Mouse (Mus musculus) limb, embryonic 14.5 days (tissue): ENCODE data around the gene Trip11. TPM values are rescaled to one million over a fixed set of nuclear protein-coding genes. Genes with fewer than 3 reads are reported as not detected.

Source experiments
- ATAC-seq: fragments of 200-750 bp; cut with Nextera tagmentation; 2 replicates; pipeline ENCODE4 v1.8.0; 2017; ENCODE audit warnings: low read depth, moderate number of reproducible peaks, moderate TSS enrichment; ENCODE audit not compliant: low FRiP score
- DNase-seq: peaks from one replicate; pipeline ENCODE4 v3.0.0-alpha.2; 2015; ENCODE audit warnings: low spot score
- H3K27ac ChIP-seq: fragments of 300-500 bp; sonication (generic); replicated peaks from 2 replicates; pipeline ENCODE4 v1.5.1; 2014; ENCODE audit warnings: low read depth, mild to moderate bottlenecking, low read length, moderate library complexity, mixed read lengths
- H3K27me3 ChIP-seq: fragments of 300-500 bp; sonication (generic); 2 replicates; pipeline ENCODE4 v1.6.1; 2014; ENCODE audit warnings: low read length, mixed read lengths; ENCODE audit not compliant: control insufficient read depth, insufficient read depth
- H3K36me3 ChIP-seq: fragments of 300-500 bp; sonication (generic); 2 replicates; pipeline ENCODE4 v1.6.1; 2014; ENCODE audit warnings: mild to moderate bottlenecking, low read length, moderate library complexity, mixed read lengths; ENCODE audit not compliant: control insufficient read depth, insufficient read depth
- H3K4me1 ChIP-seq: fragments of 300-500 bp; sonication (generic); 2 replicates; pipeline ENCODE4 v1.6.1; 2014; ENCODE audit warnings: antibody characterized with exemption, low read length, mixed read lengths; ENCODE audit not compliant: control insufficient read depth, insufficient read depth
- H3K4me2 ChIP-seq: fragments of 300-500 bp; sonication (generic); replicated peaks from 2 replicates; pipeline ENCODE4 v1.6.1; 2014; ENCODE audit warnings: low read depth, mild to moderate bottlenecking, low read length, moderate library complexity; ENCODE audit not compliant: severe bottlenecking
- H3K4me3 ChIP-seq: fragments of 300-500 bp; sonication (generic); replicated peaks from 2 replicates; pipeline ENCODE4 v1.5.1; 2014; ENCODE audit warnings: low read length
- H3K9ac ChIP-seq: fragments of 300-500 bp; sonication (generic); 2 replicates; pipeline ENCODE4 v1.6.1; 2014; ENCODE audit warnings: mild to moderate bottlenecking, low read depth, low read length, moderate library complexity; ENCODE audit not compliant: severe bottlenecking
- H3K9me3 ChIP-seq: fragments of 300-500 bp; sonication (generic); 2 replicates; pipeline ENCODE4 v1.6.1; 2016; ENCODE audit warnings: low read length; ENCODE audit not compliant: control insufficient read depth
- POLR2A ChIP-seq: fragments of 200-500 bp; IDR thresholded peaks from 2 replicates; pipeline ENCODE4 v1.8.0; 2012; ENCODE audit warnings: inconsistent platforms, mild to moderate bottlenecking, moderate library complexity, borderline replicate concordance; ENCODE audit not compliant: insufficient read depth, insufficient read length; ENCODE audit errors: extremely low read depth
- WGBS: fragments of 180-500 bp; shearing (Covaris S2); extraction: QIAGEN DNeasy Blood & Tissue Kit; methylation state at CpG from one replicate; pipeline ENCODE4 v1.1.7; 2014; 5-methylcytosine and 5-hydroxymethylcytosine counted together
- polyA plus RNA-seq, 2 experiments: library from polyadenylated mRNA; depleted of rRNA in 1 of 2; stranded (reverse) in 1 of 2; unstranded in 1 of 2; fragments of >200 nt; fragmentation: Nextera tagmentation in 1 of 2; extraction: Ambion mirVana in 1 of 2; gene quantifications; 2 replicates each; pipeline versions ENCODE4 v1.2.1 to v1.2.3; 2012 to 2014

Trip11 gene
- polyA plus RNA-seq, 2 experiments: 10.5 to 24.4 TPM

- no peak for DNase-seq
- H3K36me3 ChIP-seq: peaks cover 39% of the 10 kb centered on the region
- H3K27me3 ChIP-seq: no peaks in the 10 kb centered on the region
- 90% methylated on average over 8 of the region's 8 CpGs for WGBS
- H3K9ac ChIP-seq: no peak overlapping the region
- H3K4me1 ChIP-seq: peaks cover 4% of the 10 kb centered on the region; the same call in 1 of the 2 replicates
- H3K4me3 ChIP-seq: no peak overlapping the region
- no peak for TF ChIP-seq POLR2A
- H3K9me3 ChIP-seq: no peaks in the 10 kb centered on the region
- no peak for ATAC-seq
- no peak overlapping the region for H3K4me2 ChIP-seq
- H3K27ac ChIP-seq: no peak overlapping the region
These were observed 79.3 kb downstream of the Trip11 start for GRCm38 (mm10) chr12:101833776-101834175.

DNA sequence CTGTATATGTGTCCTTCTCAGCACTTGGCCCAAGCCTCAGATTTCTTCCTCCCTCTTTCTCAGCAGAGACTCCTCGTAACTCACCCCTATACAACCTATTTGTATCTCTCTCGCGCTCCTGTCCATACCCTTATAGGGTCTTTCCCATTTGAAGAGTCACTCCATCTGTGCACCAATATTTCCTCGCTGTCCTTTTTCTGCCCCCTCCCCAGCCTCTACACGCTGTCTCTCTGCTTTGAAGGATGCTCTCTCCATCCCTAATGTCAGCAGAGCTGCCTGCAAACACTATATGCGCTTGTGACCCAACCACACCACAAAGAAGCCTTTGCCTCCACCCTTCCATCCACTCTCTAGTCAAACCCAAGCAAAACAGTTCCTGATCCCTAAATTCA, 80.0 kb downstream of the Trip11 start:
- DNase-seq (no peak), ATAC-seq (no peak)
- H3K27me3 ChIP-seq: no peaks in the 10 kb centered on the region
- H3K4me1 ChIP-seq: peaks cover 4% of the 10 kb centered on the region; the same call in 1 of the 2 replicates
- no peak overlapping the region for H3K27ac ChIP-seq
- H3K4me2 ChIP-seq: no peak overlapping the region
- H3K36me3 ChIP-seq: peaks cover 32% of the 10 kb centered on the region
- H3K9me3 ChIP-seq: no peaks in the 10 kb centered on the region
- H3K4me3 ChIP-seq: no peak overlapping the region
- WGBS: 92% methylated on average over 6 of the region's 6 CpGs
- no peak overlapping the region for H3K9ac ChIP-seq
- no peak for TF ChIP-seq POLR2A

DNA sequence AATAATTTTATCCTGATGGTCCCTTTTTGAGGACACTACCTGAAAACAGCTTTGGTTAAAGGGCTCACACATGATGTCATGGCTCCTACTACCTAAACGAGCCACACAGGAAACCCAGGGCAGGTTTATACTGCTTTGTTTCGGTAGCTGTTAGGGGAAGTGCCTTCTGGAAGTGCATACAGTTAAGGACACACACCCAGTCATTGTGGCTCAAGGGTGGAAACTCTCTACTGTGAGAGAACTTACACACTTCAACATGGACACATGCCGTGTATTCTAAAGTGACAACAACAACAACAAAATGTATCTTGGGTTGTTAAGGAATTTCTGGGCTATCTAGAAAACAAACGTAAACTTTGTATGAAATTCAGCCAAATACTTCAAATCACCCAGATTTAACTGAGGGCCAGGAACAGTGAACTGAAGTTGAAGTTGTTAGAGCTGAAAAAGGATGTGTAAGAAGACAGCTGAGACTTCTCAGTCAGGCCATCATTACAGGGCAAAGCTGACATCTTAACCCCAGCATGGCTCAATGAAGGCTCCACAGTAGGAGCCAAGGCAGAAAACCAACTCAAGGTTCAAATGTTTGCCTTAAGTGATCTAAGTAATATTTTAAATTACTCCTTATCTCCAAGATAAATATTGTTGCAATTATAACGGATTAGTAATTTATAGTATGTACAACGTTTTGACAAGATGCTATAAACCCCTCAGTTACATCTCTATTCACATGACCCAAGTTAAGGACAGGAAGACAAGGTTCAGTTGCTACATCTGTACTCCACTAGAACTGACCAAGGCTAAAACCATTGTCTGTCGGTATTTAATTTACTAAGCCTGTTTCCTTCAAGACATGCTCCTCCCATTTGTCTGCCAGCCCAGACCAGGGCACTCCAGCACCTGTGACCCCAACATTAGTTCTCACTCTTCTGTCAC, 80.6 kb downstream of the Trip11 start:
- no peaks in the 10 kb centered on the region for H3K27me3 ChIP-seq
- no peaks in the 10 kb centered on the region for H3K9me3 ChIP-seq
- WGBS: 80% methylated on average over 7 of the region's 7 CpGs
- no peak overlapping the region for H3K4me3 ChIP-seq
- no peak overlapping the region for H3K27ac ChIP-seq
- no peak for ATAC-seq
- H3K4me1 ChIP-seq: peaks cover 4% of the 10 kb centered on the region; the same call in 1 of the 2 replicates
- no peak overlapping the region for H3K4me2 ChIP-seq
- no peak for TF ChIP-seq POLR2A
- no peak for DNase-seq
- H3K9ac ChIP-seq: no peak overlapping the region
- peaks cover 25% of the 10 kb centered on the region for H3K36me3 ChIP-seq

DNA sequence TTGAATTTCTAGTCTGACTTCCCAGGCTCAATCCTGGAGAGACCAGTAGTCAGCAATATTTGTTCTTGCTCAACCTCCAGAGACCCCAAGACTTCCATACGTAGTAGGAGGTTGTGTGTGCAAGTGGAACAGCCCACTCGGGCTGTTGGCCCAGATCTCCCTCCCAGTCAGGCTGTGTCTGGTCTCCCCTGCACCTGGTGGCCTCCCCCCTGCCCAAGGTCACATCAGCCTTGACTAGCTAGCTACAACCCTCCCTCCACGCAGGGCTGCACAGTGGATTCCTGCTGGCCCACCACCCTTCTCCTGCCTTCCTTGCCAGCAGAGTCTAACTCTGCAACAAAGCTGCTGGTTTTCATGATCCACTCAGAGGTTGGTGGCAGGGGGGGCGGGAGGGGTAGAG, 81.8 kb downstream of the Trip11 start:
- no peaks in the 10 kb centered on the region for H3K9me3 ChIP-seq
- H3K4me3 ChIP-seq: no peak overlapping the region
- peaks cover 4% of the 10 kb centered on the region; the same call in 1 of the 2 replicates for H3K4me1 ChIP-seq
- H3K9ac ChIP-seq: no peak overlapping the region
- DNase-seq (no peak), ATAC-seq (no peak)
- H3K4me2 ChIP-seq: no peak overlapping the region
- H3K27me3 ChIP-seq: no peaks in the 10 kb centered on the region
- WGBS: 64% methylated on average over 4 of the region's 4 CpGs
- no peak for TF ChIP-seq POLR2A
- peaks cover 16% of the 10 kb centered on the region for H3K36me3 ChIP-seq
- H3K27ac ChIP-seq: peak overlapping the region; percentile 55; the same call in 1 of the 2 replicates

DNA sequence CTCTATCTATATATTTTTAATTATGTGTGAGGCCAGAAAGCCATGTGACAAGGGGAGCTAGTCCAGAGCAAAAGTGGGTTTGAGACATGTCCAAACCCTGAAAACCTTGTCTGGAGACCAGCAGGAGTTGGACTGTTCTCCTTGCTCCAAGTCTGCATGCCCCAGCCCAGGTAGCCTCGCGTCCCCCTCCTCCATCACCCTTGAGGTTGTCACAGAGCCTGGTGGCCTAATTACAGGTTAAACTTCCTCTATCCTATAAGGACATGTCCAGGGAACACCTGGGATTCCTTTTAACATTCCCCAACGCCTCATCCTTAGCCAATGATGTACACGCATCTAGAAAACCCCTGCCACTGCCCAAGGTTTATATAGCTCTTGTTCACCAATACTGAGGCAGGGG, 89.9 kb downstream of the Trip11 start:
- no peak overlapping the region for H3K4me3 ChIP-seq
- WGBS: 78% methylated on average over 4 of the region's 4 CpGs

More for the DNA sequence above, 89.9 kb downstream of the Trip11 start:
- Histone ChIP-seq H3K9me3 (no peaks in the 10 kb centered on the region), H3K27ac (no peak overlapping the region), H3K4me2 (no peak overlapping the region), H3K9ac (no peak overlapping the region), H3K27me3 (no peaks in the 10 kb centered on the region), H3K36me3 (no peaks in the 10 kb centered on the region), H3K4me1 (peaks cover 10% of the 10 kb centered on the region)
- TF ChIP-seq POLR2A: no peak
- no peak for DNase-seq
- no peak for ATAC-seq
